Mouse (Mus musculus): ENCODE results near the gene Ccnq. TPM values are rescaled to one million over a fixed set of nuclear protein-coding genes. Genes with fewer than 3 reads are reported as not detected.
"Not testable (repeated sequence)": the region's sequence is repeated elsewhere in the genome, so short reads cannot be mapped to it uniquely, and the experiment has no call there.

Ccnq gene
- total and polyA plus RNA-seq, 3 experiments: 47.7 to 63.5 (median 55.5) TPM

DNA sequence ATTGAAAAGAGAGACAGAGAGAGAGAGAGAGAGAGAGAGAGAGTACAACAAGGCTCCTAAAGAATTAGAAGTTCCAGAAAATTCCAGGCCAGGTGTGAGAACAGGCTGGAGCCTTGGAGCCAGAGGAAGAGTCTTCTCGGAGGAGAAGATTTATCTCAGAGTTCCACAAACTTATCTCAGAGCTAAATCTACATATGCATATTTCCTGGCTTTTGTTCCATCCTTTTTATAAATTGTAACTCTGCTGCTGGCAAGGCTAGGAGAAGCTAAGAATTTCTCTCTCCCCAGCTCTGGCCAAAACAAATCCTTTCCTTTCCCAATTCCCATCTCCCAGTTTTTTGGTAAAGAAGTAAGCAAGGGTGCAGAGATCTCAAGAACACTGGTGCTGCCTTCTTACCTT, 3.8 kb upstream of the Ccnq start:
- in situ Hi-C loops (cut with MboI; ENCODE audit: low pct_ligation_motif_present, low pct_unique_long_range_greater_than_20kb, low sequenced_read_pairs) (no loop called here), dilution Hi-C loops (cut with MboI; ENCODE audit: extremely low pct_ligation_motif_present, extremely low pct_unique_long_range_greater_than_20kb, low sequenced_read_pairs) (no loop called here)
- Histone ChIP-seq H3K9me3 (replicated peaks; ENCODE audit: low read length) (peaks cover 4% of the 10 kb centered on the region), H3K36me3 (replicated peaks in 1 of 2; ENCODE audit: control insufficient read depth in 1 of 2, insufficient read depth in 1 of 2, low read length in 1 of 2) (no peaks in the 10 kb centered on the region), H3K79me2 (replicated peaks; ENCODE audit: control insufficient read depth, extremely low read depth, insufficient read depth, poor library complexity, severe bottlenecking) (peaks cover 5% of the 10 kb centered on the region), H3K4me1 (ENCODE audit: control insufficient read depth in 1 of 2, insufficient read depth in 2 of 2) (peaks cover 0 to 12% of the 10 kb centered on the region in 2 experiments; a peak in 2 of 4 replicates), H3K27ac (ENCODE audit: insufficient read depth, low read depth) (no peak overlapping the region), H3K9ac (ENCODE audit: insufficient read depth, low read depth) (no peak overlapping the region), H3K4me2 (ENCODE audit: insufficient read depth, low read depth, poor library complexity, severe bottlenecking) (no peak overlapping the region), H3K4me3 (replicated peaks in 1 of 3; ENCODE audit: low read depth in 2 of 3, low read length in 2 of 3, poor library complexity in 1 of 3) (no peak overlapping the region), H3K27me3 (replicated peaks) (peaks cover 16% of the 10 kb centered on the region)
- TF ChIP-seq NRF1 (IDR thresholded peaks at IDR 0.05; ENCODE audit: low read depth, low read length) (no peak), IRF4 (IDR thresholded peaks at IDR 0.05; ENCODE audit: low read depth, low read length) (no peak), MAX (IDR thresholded peaks at IDR 0.05; ENCODE audit: low read length) (no peak), RCOR1 (conservative IDR thresholded peaks at IDR 0.05; ENCODE audit: low read depth, low read length) (no peak)
- DNase-seq (ENCODE audit: extremely low read depth): no peak

DNA sequence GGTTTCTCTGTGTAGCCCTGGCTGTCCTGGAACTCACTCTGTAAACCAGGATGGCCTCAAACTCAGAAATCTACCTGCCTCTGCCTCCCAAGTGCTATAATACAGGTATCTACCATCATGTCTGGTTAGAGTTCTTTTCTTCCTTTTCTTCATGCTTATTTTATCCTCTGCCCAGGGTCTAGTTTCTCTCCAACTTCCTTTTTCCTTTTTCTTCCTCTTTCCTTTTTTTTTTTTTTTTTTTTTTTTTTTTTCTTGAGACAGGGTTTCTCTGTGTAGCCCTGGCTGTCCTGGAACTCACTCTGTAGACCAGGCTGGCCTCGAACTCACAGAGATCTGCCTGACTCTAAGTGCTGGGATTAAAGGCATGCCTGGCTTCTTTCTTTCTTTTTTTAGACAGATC, 2.6 kb upstream of the Ccnq start:
- H3K4me2 ChIP-seq (ENCODE audit: insufficient read depth, low read depth, poor library complexity, severe bottlenecking); H3K9me3 ChIP-seq (replicated peaks; ENCODE audit: low read length); H3K9ac ChIP-seq (ENCODE audit: insufficient read depth, low read depth); H3K79me2 ChIP-seq (replicated peaks; ENCODE audit: control insufficient read depth, extremely low read depth, insufficient read depth, poor library complexity, severe bottlenecking); H3K27ac ChIP-seq (ENCODE audit: insufficient read depth, low read depth); dilution Hi-C loops (cut with MboI; ENCODE audit: extremely low pct_ligation_motif_present, extremely low pct_unique_long_range_greater_than_20kb, low sequenced_read_pairs); H3K36me3 ChIP-seq (replicated peaks in 1 of 2; ENCODE audit: control insufficient read depth in 1 of 2, insufficient read depth in 1 of 2, low read length in 1 of 2); in situ Hi-C loops (cut with MboI; ENCODE audit: low pct_ligation_motif_present, low pct_unique_long_range_greater_than_20kb, low sequenced_read_pairs); H3K4me3 ChIP-seq (replicated peaks in 1 of 3; ENCODE audit: low read depth in 2 of 3, low read length in 2 of 3, poor library complexity in 1 of 3); DNase-seq (ENCODE audit: extremely low read depth): not testable (repeated sequence)
- Histone ChIP-seq H3K27me3 (replicated peaks) (peaks cover 16% of the 10 kb centered on the region), H3K4me1 (ENCODE audit: control insufficient read depth in 1 of 2, insufficient read depth in 2 of 2) (peaks cover 0 to 22% of the 10 kb centered on the region in 2 experiments; a peak in 2 of 4 replicates)

- peaks cover 12% of the 10 kb centered on the region for H3K27me3 ChIP-seq (replicated peaks)
- in situ Hi-C loops (cut with MboI; ENCODE audit: low pct_ligation_motif_present, low pct_unique_long_range_greater_than_20kb, low sequenced_read_pairs): no loop called here
Observed at GRCm38 (mm10) chr11:78753183-78753582, 1.7 kb upstream of the Ccnq start.

More at GRCm38 (mm10) chr11:78753183-78753582, 1.7 kb upstream of the Ccnq start:
- DNase-seq (ENCODE audit: extremely low read depth): no peak
- no peak overlapping the region for H3K4me3 ChIP-seq (replicated peaks in 1 of 3; ENCODE audit: low read depth in 2 of 3, low read length in 2 of 3, poor library complexity in 1 of 3)
- H3K4me1 ChIP-seq (ENCODE audit: control insufficient read depth in 1 of 2, insufficient read depth in 2 of 2): peaks cover 0 to 22% of the 10 kb centered on the region in 2 experiments; a peak in 2 of 4 replicates
- no peak overlapping the region for H3K4me2 ChIP-seq (ENCODE audit: insufficient read depth, low read depth, poor library complexity, severe bottlenecking)
- peaks cover 12 to 19% of the 10 kb centered on the region in 2 experiments for H3K36me3 ChIP-seq (replicated peaks in 1 of 2; ENCODE audit: control insufficient read depth in 1 of 2, insufficient read depth in 1 of 2, low read length in 1 of 2)
- H3K9me3 ChIP-seq (replicated peaks; ENCODE audit: low read length): peaks cover 4% of the 10 kb centered on the region
- no peak overlapping the region for H3K9ac ChIP-seq (ENCODE audit: insufficient read depth, low read depth)
- dilution Hi-C loops (cut with MboI; ENCODE audit: extremely low pct_ligation_motif_present, extremely low pct_unique_long_range_greater_than_20kb, low sequenced_read_pairs): no loop called here
- peaks cover 5% of the 10 kb centered on the region for H3K79me2 ChIP-seq (replicated peaks; ENCODE audit: control insufficient read depth, extremely low read depth, insufficient read depth, poor library complexity, severe bottlenecking)
- no peak for TF ChIP-seq CHD2 (IDR thresholded peaks at IDR 0.05; ENCODE audit: low read length)
- no peak for TF ChIP-seq JUN (IDR thresholded peaks at IDR 0.05; ENCODE audit: insufficient read depth, low read depth, low read length)
- no peak for TF ChIP-seq UBTF (IDR thresholded peaks at IDR 0.05; ENCODE audit: low read depth, low read length)
- TF ChIP-seq E2F4 (IDR thresholded peaks at IDR 0.05; ENCODE audit: insufficient replicate concordance, low read depth, low read length): no peak
- TF ChIP-seq GABPA (IDR thresholded peaks at IDR 0.05; ENCODE audit: insufficient replicate concordance, low read depth, low read length): no peak
- no peak for TF ChIP-seq KAT2A (IDR thresholded peaks at IDR 0.05; ENCODE audit: insufficient replicate concordance, low read length)
- TF ChIP-seq TCF12 (IDR thresholded peaks at IDR 0.05; ENCODE audit: low read depth, low read length): no peak
- no peak for TF ChIP-seq RAD21 (IDR thresholded peaks at IDR 0.05; ENCODE audit: low read depth, low read length)
- no peak for TF ChIP-seq JUND (conservative IDR thresholded peaks at IDR 0.05; ENCODE audit: low read depth, low read length)
- no peak for TF ChIP-seq MXI1 (IDR thresholded peaks at IDR 0.05; ENCODE audit: low read depth, low read length)
- no peak overlapping the region for H3K27ac ChIP-seq (ENCODE audit: insufficient read depth, low read depth)

Data from CH12.LX (cell line).